Mouse (Mus musculus): Measurements from ENCODE around the gene Crhr2. TPM values are rescaled to one million over a fixed set of nuclear protein-coding genes. Genes with fewer than 3 reads are reported as not detected.

Gene Crhr2
- total RNA-seq, 2 experiments from 2014 or later: not detected

DNA sequence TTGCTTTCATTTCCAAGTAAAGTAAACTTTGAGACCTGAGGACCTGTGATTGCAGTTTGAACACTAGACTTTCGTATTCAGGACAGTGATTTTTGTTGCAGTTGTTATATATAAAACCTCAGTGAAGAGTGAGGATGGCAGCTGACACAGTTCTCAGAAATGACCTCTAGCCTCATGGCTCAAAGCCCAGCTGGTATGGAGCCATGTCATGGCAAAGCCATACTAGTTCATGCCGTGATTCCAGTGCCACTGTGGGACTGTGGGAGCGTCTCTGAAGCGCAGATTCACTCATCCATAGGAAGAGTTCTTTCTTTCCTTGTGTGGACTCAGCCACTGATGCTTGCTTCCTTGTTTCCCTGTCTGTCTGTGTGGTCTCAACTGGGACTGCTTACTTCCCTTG, 78.3 kb downstream of the Crhr2 start:
- no peak for ATAC-seq (ENCODE audit: poor library complexity, severe bottlenecking)

DNA sequence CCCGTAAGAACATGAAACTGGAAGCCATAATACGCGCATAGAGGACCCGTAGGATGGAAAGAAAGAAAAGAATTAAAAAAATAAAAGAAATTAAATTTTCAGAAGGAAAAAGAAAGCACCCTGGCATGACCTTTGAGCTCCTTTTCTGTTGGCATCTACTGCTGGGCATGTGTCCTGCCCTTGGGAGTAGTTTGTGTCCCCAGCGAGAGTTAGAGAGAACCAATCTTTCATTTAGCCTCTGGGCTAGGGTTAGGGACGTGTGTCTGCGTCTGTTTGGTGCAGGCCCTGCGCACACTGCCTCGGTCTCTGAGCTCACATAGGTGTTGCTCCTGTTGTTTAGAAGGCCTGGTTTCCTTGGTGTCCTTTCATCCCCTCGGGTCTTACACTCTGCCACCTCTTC, 83.6 kb downstream of the Crhr2 start:
- no peak for ATAC-seq (ENCODE audit: poor library complexity, severe bottlenecking)

DNA sequence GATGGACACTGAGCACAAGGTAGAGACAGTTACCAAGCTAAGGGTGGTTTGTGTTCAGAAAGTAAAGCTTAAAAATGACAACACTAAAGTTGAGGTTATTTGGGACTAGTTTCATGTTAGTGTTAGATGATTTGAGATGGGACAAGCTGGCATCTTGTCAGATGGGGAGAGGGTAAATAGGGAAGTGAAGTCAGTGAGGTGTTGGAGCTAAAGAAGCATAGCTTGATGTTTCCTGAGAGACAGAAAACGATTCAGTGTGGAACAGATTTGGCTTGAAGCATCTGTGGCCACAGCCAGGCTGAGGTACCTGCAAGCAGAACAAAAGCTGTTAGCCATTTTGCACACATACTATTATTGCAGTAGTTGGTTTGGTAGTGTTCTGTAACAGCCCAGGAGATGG, 87.5 kb downstream of the Crhr2 start:
- no peak for ATAC-seq (ENCODE audit: poor library complexity, severe bottlenecking)

DNA sequence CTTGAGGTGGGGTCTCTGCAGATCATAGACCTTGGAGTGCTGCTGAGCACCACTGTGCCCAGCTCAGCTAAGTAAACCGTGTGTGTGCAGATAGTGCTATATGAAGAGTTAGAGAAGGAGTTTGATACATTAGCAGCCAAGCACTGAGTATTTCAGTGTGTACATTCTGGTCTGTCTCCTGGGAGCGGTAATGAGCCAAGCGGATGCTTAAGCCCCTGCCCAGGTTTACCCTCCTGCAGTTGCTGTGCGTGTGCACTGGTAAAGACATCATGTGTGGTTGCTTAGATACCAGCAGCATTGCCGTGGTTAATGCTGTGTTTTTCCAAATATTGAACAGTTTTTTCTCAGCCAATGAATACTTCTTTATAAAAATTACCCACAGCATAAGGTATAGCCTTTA, 88.3 kb downstream of the Crhr2 start:
- ATAC-seq (ENCODE audit: poor library complexity, severe bottlenecking): no peak

DNA sequence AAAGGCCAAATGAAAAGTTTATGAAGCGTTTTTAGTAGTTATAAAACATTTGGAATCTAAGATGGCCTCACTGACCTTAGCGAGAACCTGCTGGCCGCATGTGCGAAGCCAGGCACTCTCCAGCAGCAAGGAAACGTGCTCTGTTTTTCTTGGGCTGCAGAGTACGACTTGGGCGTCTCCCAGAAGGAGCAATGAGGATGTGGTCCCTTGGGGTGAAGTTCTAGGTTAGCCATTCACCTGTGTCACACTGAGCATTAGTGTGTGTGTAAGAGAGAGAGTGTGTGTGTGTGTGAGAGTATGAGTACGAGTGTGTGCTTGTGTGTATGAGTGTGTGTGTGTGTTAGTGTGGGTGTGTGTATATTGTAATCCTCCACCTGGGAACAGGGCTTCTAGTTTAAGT, 89.6 kb downstream of the Crhr2 start:
- no peak for ATAC-seq (ENCODE audit: poor library complexity, severe bottlenecking)

Other genes starting within 250 kb of the Crhr2 start
- gene Nod1, start 160.4 kb downstream of the Crhr2 start, total RNA-seq (2015): 10.8 and 11.1 TPM in 2 replicates
- 12.2 and 18.5 TPM in 2 replicates for gene Nod1, start 160.4 kb downstream of the Crhr2 start, total RNA-seq (2017)
- gene Ggct, start 140.1 kb downstream of the Crhr2 start, total RNA-seq (2015): 3.5 and 7.0 TPM in 2 replicates
- 4.9 and 14.4 TPM in 2 replicates for gene Ggct, start 140.1 kb downstream of the Crhr2 start, total RNA-seq (2017)
- gene Gars, start 95.0 kb downstream of the Crhr2 start, total RNA-seq (2015): 38.2 and 39.9 TPM in 2 replicates
- 80.8 and 84.3 TPM in 2 replicates for gene Gars, start 95.0 kb downstream of the Crhr2 start, total RNA-seq (2017)
- not detected in 2 replicates for gene Inmt, start 42.0 kb upstream of the Crhr2 start, total RNA-seq (2015)
- gene Inmt, start 42.0 kb upstream of the Crhr2 start, total RNA-seq (2017): not detected in 2 replicates
- 0.27 and 0.54 TPM in 2 replicates for gene Mindy4, start 70.4 kb upstream of the Crhr2 start, total RNA-seq (2015)
- gene Mindy4, start 70.4 kb upstream of the Crhr2 start, total RNA-seq (2017): 0.26 and 1.1 TPM in 2 replicates
- 3.6 and 7.2 TPM in 2 replicates for gene Aqp1, start 203.4 kb upstream of the Crhr2 start, total RNA-seq (2015)
- 5.4 and 14.4 TPM in 2 replicates for gene Aqp1, start 203.4 kb upstream of the Crhr2 start, total RNA-seq (2017)
- not detected in 2 replicates for gene Ghrhr, start 243.3 kb upstream of the Crhr2 start, total RNA-seq (2015)
- gene Ghrhr, start 243.3 kb upstream of the Crhr2 start, total RNA-seq (2017): not detected in 2 replicates